Mouse (Mus musculus) CH12.LX (cell line): ENCODE data around the gene Il27.
A peak's percentile ranks its signal among the peaks of the same experiment; 100 is the strongest.

ENCODE experiments used
- CHD2 ChIP-seq: IDR thresholded peaks from 2 replicates; pipeline ENCODE4 v1.6.1; 2011; ENCODE audit warnings: low read length, improper control_type of control experiment
- CTCF ChIP-seq, 2 experiments: IDR thresholded peaks in 1 of 2; conservative IDR thresholded peaks in 1 of 2; 2 replicates each; pipeline ENCODE4 v1.5.1; 2011 to 2012; ENCODE audit warnings: low read depth in 2 of 2, low read length in 2 of 2, improper control_type of control experiment in 1 of 2, inconsistent platforms in 1 of 2, mild to moderate bottlenecking in 1 of 2, moderate library complexity in 1 of 2
- MAX ChIP-seq: IDR thresholded peaks from 2 replicates; pipeline ENCODE4 v1.6.1; 2011; ENCODE audit warnings: low read length, improper control_type of control experiment

DNA sequence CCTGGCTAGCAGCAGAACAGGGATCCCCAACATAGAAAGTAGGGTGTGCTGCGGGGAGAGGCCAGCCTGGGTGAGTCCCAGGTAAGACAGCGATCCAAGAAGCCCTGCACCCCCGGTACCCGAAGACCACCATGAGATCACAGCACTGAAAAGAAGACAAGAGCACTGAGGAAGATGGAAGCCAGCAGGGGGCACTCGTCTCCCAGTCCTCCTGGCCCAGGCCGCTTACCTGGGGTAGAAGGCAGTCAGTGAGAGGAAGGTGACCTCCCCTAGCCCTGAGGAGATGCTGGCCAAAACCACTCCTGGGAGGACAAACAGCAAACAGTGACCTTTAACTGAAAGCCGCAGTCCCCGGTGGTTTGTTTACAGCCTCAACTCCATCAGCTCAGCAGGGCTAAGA lies 15.6 kb downstream of the Il27 start:
- TF ChIP-seq CTCF (conservative IDR thresholded peaks at IDR 0.05 in 1 of 2, IDR thresholded peaks at IDR 0.05 in 1 of 2; ENCODE audit: low read depth in 2 of 2, low read length in 2 of 2) (peak; percentile 46 to 82; a peak in 3 of 4 replicates), MAX (no peak), CHD2 (no peak)
